Mouse (Mus musculus) T-cell, adult 2 months (primary cell): ENCODE results near the gene Slc4a11.

Experiments used
- DNase-seq: peaks from one replicate; pipeline ENCODE4 v3.0.0; 2022; ENCODE audit warnings: low spot score

The Slc4a11 gene

GRCm38 (mm10) chr2:130697153-130697810 lies at the start of gene Slc4a11:
Slc4a11 (minus strand) TSS chr2:130697519.
- peak; percentile 52 for DNase-seq

DNA sequence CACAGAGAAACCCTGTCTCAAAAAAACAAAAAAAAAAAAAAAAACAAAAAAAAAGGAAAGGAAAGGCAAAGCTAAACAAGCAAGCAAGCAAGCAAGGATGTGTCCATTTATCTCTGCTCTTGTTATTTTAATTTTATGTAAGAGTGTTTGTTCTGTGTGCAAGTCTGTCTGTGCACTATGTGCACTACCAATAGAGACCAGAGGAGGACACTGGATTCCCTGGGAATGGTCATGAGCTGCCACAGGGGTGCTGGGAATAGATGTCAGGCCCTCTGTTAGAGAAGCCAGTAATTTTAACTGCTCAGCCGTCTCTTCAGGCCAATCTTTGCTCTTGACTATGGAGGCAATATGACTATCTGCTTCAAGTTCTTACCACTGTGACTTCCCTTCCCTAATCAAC lies 46.3 kb upstream of the Slc4a11 start:
- DNase-seq, result no peak

- no peak for DNase-seq
Measured at GRCm38 (mm10) chr2:130740096-130740495, 42.8 kb upstream of the Slc4a11 start.

DNA sequence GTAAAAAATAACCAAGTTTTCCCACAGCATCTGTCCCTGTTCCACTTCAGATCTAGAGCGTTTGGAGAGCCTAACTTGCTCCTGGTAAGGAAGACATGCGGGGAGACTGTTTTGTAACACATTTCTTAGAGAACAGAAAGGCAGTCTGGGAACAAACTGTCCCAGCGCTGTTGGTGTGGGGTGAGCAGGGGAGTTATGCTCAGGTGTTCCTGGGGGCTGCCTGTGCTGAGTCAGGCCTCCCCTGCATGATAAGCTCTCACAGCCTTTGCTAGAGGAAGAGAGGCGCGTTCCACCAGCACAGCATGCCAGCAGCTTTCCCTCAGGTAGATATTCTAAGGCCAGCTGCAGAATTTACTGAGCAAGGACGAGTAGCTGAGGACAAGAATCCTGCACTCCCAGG lies 40.7 kb upstream of the Slc4a11 start:
- DNase-seq, result no peak

GRCm38 (mm10) chr2:130735281-130735680 lies 38.0 kb upstream of the Slc4a11 start:
- DNase-seq, result no peak

GRCm38 (mm10) chr2:130733444-130733843 lies 36.1 kb upstream of the Slc4a11 start:
- no peak for DNase-seq

DNA sequence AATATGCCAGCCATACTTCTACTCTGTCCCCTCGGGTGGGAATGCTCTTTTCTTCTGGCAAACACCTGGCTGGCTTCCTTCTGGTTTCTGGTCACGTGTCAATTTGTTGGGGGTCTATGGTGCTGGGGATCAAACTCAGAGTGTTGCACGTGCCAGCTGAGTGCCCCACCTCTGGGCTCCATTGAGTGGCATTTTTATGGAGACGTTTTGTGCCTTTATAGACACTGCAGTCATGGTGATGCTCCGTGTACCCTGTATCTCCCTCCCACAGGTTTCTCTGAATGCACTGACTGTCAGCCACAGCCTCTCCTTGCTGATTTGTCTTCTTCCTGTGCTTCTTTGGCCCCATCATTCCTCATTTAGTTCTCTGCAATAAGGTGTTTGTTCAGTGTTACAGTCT lies 34.5 kb upstream of the Slc4a11 start:
- DNase-seq, result no peak

- DNase-seq, result no peak
Measured at GRCm38 (mm10) chr2:130730746-130731145, 33.4 kb upstream of the Slc4a11 start.

- DNase-seq, result no peak
Measured at GRCm38 (mm10) chr2:130728906-130729585, 31.7 kb upstream of the Slc4a11 start.

GRCm38 (mm10) chr2:130727752-130728151 lies 30.4 kb upstream of the Slc4a11 start:
- no peak for DNase-seq

DNA sequence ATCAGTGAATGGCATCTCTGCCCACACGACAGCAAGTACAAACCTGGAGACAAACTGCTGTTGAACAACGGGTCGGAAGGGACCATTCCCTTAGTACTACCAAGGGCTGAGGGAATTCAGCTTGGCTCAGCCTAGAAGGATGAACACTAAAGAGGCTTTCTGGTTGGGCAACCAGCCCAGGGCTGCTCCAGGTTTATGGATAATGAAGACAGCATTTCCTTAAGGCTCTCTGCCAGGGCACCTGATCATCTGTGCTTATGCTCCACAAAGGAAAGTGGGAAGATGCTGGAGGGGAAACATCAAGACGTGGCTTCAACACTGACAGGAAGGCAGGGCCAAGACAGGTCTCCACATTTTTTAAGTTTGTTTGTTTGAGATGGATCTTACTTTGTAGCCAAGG lies 27.1 kb upstream of the Slc4a11 start:
- no peak for DNase-seq

GRCm38 (mm10) chr2:130717951-130718350 lies 20.6 kb upstream of the Slc4a11 start:
- DNase-seq, result no peak

DNA sequence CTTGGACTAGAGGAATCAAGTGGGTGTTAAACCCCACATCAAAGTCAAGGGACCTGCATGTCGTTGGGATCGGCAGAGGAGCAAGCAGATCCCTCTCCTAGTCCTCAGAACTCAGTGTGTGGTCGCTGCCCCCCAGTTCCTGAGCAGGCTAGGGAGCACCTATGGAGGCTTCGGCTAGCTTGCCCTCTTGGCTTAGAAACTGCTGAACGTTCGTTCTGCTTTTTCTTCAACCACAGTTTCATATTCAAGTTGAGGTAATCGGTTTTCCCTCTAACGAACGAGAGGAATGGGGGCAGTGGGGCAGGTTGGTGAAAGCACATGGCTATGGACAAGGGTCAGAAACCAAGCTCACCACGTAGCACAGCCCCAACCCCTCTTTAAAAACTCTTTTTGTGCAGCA lies 9.7 kb upstream of the Slc4a11 start:
- DNase-seq, result no peak

- no peak for DNase-seq
Measured at GRCm38 (mm10) chr2:130706602-130707001, 9.3 kb upstream of the Slc4a11 start.

DNA sequence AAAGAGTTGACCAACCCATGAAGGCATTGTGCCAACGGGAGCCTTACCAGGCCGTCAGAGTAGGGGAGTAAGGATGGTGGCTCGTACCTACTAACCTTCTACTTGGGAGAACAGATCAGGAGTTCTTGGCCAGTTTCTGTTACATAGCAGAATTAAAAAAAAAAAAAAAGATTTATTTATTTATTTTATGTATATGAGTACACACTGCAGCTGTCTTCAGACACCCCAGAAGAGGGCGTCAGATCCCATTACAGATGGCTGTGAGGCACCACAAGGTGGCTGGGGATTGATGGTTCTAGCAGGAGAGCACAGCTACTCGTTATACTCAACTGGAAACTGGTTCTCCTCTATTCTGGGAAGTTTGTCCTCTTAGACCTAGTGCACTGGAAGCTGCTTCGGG lies 7.9 kb upstream of the Slc4a11 start:
- DNase-seq, result no peak

GRCm38 (mm10) chr2:130704040-130705001 lies 7.0 kb upstream of the Slc4a11 start:
- DNase-seq, result no peak

GRCm38 (mm10) chr2:130697821-130698266 lies 525 bp upstream of the Slc4a11 start:
- DNase-seq, result no peak

GRCm38 (mm10) chr2:130696700-130697152 lies 593 bp downstream of the Slc4a11 start:
- DNase-seq, result peak; percentile 33

DNA sequence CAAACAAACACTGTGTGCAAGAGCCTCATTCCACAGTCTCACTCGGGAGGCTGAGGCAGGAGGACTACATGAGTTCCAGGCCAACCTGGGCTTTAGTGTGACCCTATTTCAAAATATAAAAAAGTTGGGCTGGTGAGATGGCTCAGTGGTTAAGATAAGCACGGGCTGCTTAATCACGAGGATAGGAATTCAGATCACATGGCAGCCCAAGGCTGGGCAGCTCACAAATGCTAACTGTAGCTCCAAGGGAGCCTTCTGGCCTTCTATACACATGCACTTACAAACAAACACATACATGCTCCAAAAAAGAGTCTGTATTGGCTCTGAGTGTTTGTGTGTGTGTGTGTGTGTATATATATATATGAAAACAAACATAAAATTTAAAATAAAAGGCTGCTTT lies 3.8 kb downstream of the Slc4a11 start:
- no peak for DNase-seq

GRCm38 (mm10) chr2:130689011-130689410 lies 8.3 kb downstream of the Slc4a11 start:
- no peak for DNase-seq

GRCm38 (mm10) chr2:130685426-130685825 lies 11.9 kb downstream of the Slc4a11 start:
- DNase-seq, result no peak

- DNase-seq, result no peak
Measured at GRCm38 (mm10) chr2:130681531-130681930, 15.8 kb downstream of the Slc4a11 start.
